8 mouse cellular contexts compared by ENCODE assay signal in the genomic region with DNA sequence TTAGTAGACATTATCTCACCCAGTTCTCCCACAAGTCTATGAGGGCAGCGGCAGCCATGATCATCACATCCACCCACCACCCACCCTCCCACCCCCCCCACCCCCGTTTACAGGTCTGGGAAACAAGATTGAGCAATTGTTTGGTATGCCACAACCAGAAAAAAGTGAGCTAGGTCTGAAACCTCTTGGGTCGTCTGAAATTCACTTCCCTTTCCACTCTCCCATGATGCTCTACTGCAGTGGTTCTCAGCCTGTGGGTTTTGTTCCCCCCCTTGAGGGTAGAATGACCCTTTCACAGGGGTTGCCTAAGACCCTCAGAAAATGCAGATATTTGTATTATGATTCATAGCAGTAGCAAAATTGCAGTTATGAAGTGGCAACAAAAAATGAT.
DNase-seq lines count a peak whose midpoint lies in the region; ATAC-seq and TF ChIP-seq lines count a peak whose summit lies in the region.
"Had no signal": no experiment of that assay in that cellular context is flagged by ENCODE, and none has a peak within 500 bp of the region (broad histone marks: within the 10 kb centered on the region; RNA-seq: fewer than 3 reads in every experiment).

No protein-coding gene starts in this region.

- no peak for TF ChIP-seq EP300 in heart, postnatal 0 days (IDR thresholded peaks at IDR 0.05; ENCODE audit: low read depth)

- peaks cover 7% of the 10 kb centered on the region for H3K4me1 ChIP-seq in heart, postnatal 0 days (ENCODE audit: control insufficient read depth, insufficient read depth)
- peaks cover 8% of the 10 kb centered on the region; the same call in 1 of the 2 replicates for H3K4me1 ChIP-seq in lung, embryonic 14.5 days (ENCODE audit: insufficient read depth)
- H3K4me1 ChIP-seq in stomach, embryonic 16.5 days (ENCODE audit: control insufficient read depth, insufficient read depth, low read length), result peaks cover 11% of the 10 kb centered on the region
- peaks cover 3% of the 10 kb centered on the region; the same call in 1 of the 2 replicates for H3K4me1 ChIP-seq in midbrain, embryonic 14.5 days (ENCODE audit: control insufficient read depth, insufficient read depth, low read length)

- H3K4me3 ChIP-seq in heart, postnatal 0 days (ENCODE audit: low read depth, low read length), result no peak overlapping the region
- H3K4me3 ChIP-seq in lung, embryonic 14.5 days (ENCODE audit: low read depth, low read length), result no peak overlapping the region
- no peak overlapping the region for H3K4me3 ChIP-seq in stomach, embryonic 16.5 days (replicated peaks; ENCODE audit: low read length)
- no peak overlapping the region for H3K4me3 ChIP-seq in midbrain, embryonic 14.5 days (replicated peaks; ENCODE audit: low read depth, low read length)
- H3K4me3 ChIP-seq: forebrain, embryonic 10.5 days had no signal

- no peak for ATAC-seq in heart, postnatal 0 days (ENCODE audit: insufficient read depth, low read depth)
- no peak for ATAC-seq in lung, embryonic 14.5 days (ENCODE audit: insufficient read depth)
- peak; percentile 66 for ATAC-seq in granulocyte monocyte progenitor cell, adult 5-6 weeks (replicated peaks; ENCODE audit: poor library complexity, severe bottlenecking)
- no peak for ATAC-seq in stomach, embryonic 16.5 days (ENCODE audit: insufficient read depth, low FRiP score)
- ATAC-seq in midbrain, embryonic 14.5 days (ENCODE audit: low FRiP score, low TSS enrichment), result no peak

- DNase-seq in heart, postnatal 0 days (ENCODE audit: low spot score), result no peak
- DNase-seq in heart, adult 8-10 months (ENCODE audit: low spot score), result no peak
- DNase-seq in lung, embryonic 14.5 days, result no peak
- no peak for DNase-seq in lung, postnatal 25 days (ENCODE audit: low spot score)
- no peak for DNase-seq in midbrain, embryonic 14.5 days

- H3K9me3 ChIP-seq in heart, postnatal 0 days (replicated peaks; ENCODE audit: control insufficient read depth, low read length), result no peaks in the 10 kb centered on the region
- no peaks in the 10 kb centered on the region for H3K9me3 ChIP-seq in lung, embryonic 14.5 days (ENCODE audit: low read depth, low read length)
- H3K9me3 ChIP-seq in stomach, embryonic 16.5 days (replicated peaks; ENCODE audit: control insufficient read depth, low read length), result no peaks in the 10 kb centered on the region
- H3K9me3 ChIP-seq in midbrain, embryonic 14.5 days (ENCODE audit: control insufficient read depth, low read length), result no peaks in the 10 kb centered on the region
- H3K9me3 ChIP-seq: forebrain, embryonic 10.5 days had no signal

- H3K4me2 ChIP-seq in heart, postnatal 0 days (ENCODE audit: low read depth, low read length), result no peak overlapping the region
- no peak overlapping the region for H3K4me2 ChIP-seq in lung, embryonic 14.5 days
- H3K4me2 ChIP-seq in stomach, embryonic 16.5 days (ENCODE audit: low read depth, low read length), result no peak overlapping the region
- H3K4me2 ChIP-seq in midbrain, embryonic 14.5 days (ENCODE audit: low read length), result no peak overlapping the region

- H3K27ac ChIP-seq in heart, postnatal 0 days (ENCODE audit: low read depth), result peak overlapping the region; percentile 80
- peak overlapping the region; percentile 65; the same call in 1 of the 2 replicates for H3K27ac ChIP-seq in lung, embryonic 14.5 days (ENCODE audit: low read depth)
- H3K27ac ChIP-seq in stomach, embryonic 16.5 days (ENCODE audit: low read length), result peak overlapping the region; percentile 88
- no peak overlapping the region for H3K27ac ChIP-seq in midbrain, embryonic 14.5 days (replicated peaks; ENCODE audit: low read depth, low read length)
- H3K27ac ChIP-seq: forebrain, embryonic 10.5 days had no signal

- no peak for TF ChIP-seq CTCF in heart, postnatal 0 days (IDR thresholded peaks at IDR 0.05; ENCODE audit: low read depth)
- no peak for TF ChIP-seq CTCF in lung, embryonic 14.5 days (IDR thresholded peaks at IDR 0.05; ENCODE audit: low read depth)

- WGBS in heart, postnatal 0 days, result 50% methylated on average over 3 of the region's 3 CpGs
- WGBS in lung, embryonic 14.5 days, result 63% methylated on average over 3 of the region's 3 CpGs
- WGBS in stomach, embryonic 16.5 days, result 49% methylated on average over 3 of the region's 3 CpGs
- WGBS in midbrain, embryonic 14.5 days, result 72% methylated on average over 3 of the region's 3 CpGs

- H3K9ac ChIP-seq in heart, postnatal 0 days (replicated peaks; ENCODE audit: low read depth, low read length), result no peak overlapping the region
- H3K9ac ChIP-seq in lung, embryonic 14.5 days, result no peak overlapping the region
- no peak overlapping the region for H3K9ac ChIP-seq in stomach, embryonic 16.5 days (ENCODE audit: low read length)
- H3K9ac ChIP-seq in midbrain, embryonic 14.5 days (replicated peaks; ENCODE audit: low read length), result no peak overlapping the region

- no peaks in the 10 kb centered on the region for H3K36me3 ChIP-seq in heart, postnatal 0 days (replicated peaks; ENCODE audit: control insufficient read depth, insufficient read depth, low read length)
- no peaks in the 10 kb centered on the region for H3K36me3 ChIP-seq in lung, embryonic 14.5 days (ENCODE audit: insufficient read depth)
- H3K36me3 ChIP-seq in stomach, embryonic 16.5 days (ENCODE audit: control insufficient read depth, insufficient read depth, low read length), result no peaks in the 10 kb centered on the region
- no peaks in the 10 kb centered on the region for H3K36me3 ChIP-seq in midbrain, embryonic 14.5 days (ENCODE audit: control insufficient read depth, insufficient read depth, low read length)
- H3K36me3 ChIP-seq: forebrain, embryonic 10.5 days had no signal

- H3K27me3 ChIP-seq in heart, postnatal 0 days (ENCODE audit: control insufficient read depth, insufficient read depth, low read length), result no peaks in the 10 kb centered on the region
- no peaks in the 10 kb centered on the region for H3K27me3 ChIP-seq in lung, embryonic 14.5 days (ENCODE audit: insufficient read depth, low read length)
- no peaks in the 10 kb centered on the region for H3K27me3 ChIP-seq in stomach, embryonic 16.5 days (ENCODE audit: control insufficient read depth, insufficient read depth, low read length)
- no peaks in the 10 kb centered on the region for H3K27me3 ChIP-seq in midbrain, embryonic 14.5 days (ENCODE audit: control insufficient read depth, insufficient read depth, low read length)
